Mouse (Mus musculus) CH12.LX (cell line): ENCODE measurements around the gene Gm4969. TPM values are rescaled to one million over a fixed set of nuclear protein-coding genes. Genes with fewer than 3 reads are reported as not detected.

Experiments
- DNase-seq: peaks from one replicate; pipeline ENCODE4 v3.0.0-alpha.2; 2013; ENCODE audit errors: extremely low read depth
- H3K27ac ChIP-seq: 2 replicates; pipeline ENCODE4 v1.5.1; 2012; ENCODE audit warnings: low read depth, mild to moderate bottlenecking, control low read depth, moderate library complexity; ENCODE audit not compliant: insufficient read depth
- H3K27me3 ChIP-seq: replicated peaks from 2 replicates; pipeline ENCODE3; 2012; ENCODE audit warnings: inconsistent platforms
- H3K36me3 ChIP-seq, 2 experiments: replicated peaks in 1 of 2; 2 replicates each; pipeline versions ENCODE3 to v1.6.1; 2012; ENCODE audit warnings: inconsistent platforms in 1 of 2, low read length in 1 of 2, mild to moderate bottlenecking in 1 of 2, mixed read lengths in 1 of 2, moderate library complexity in 1 of 2; ENCODE audit not compliant: control insufficient read depth in 1 of 2, insufficient read depth in 1 of 2
- H3K4me1 ChIP-seq, 2 experiments: 2 replicates each; pipeline ENCODE4 v1.6.1; 2012; ENCODE audit warnings: inconsistent platforms in 1 of 2, moderate library complexity in 1 of 2; ENCODE audit not compliant: insufficient read depth in 2 of 2, control insufficient read depth in 1 of 2
- H3K4me2 ChIP-seq: 2 replicates; pipeline ENCODE4 v1.6.1; 2012; ENCODE audit warnings: low read depth, mild to moderate bottlenecking, control low read depth; ENCODE audit not compliant: poor library complexity, insufficient read depth, severe bottlenecking
- H3K4me3 ChIP-seq, 3 experiments: fragments of 150-350 bp in 1 of 3; sonication (generic) in 1 of 3; replicated peaks in 1 of 3; 2 replicates each; pipeline versions ENCODE3 to v1.5.1; 2011 to 2012; ENCODE audit warnings: low read depth in 2 of 3, low read length in 2 of 3, mild to moderate bottlenecking in 2 of 3, moderate library complexity in 2 of 3, control low read depth in 1 of 3, improper control_type of control experiment in 1 of 3, inconsistent platforms in 1 of 3, mixed read lengths in 1 of 3; ENCODE audit not compliant: poor library complexity in 1 of 3
- H3K79me2 ChIP-seq: replicated peaks from 2 replicates; pipeline ENCODE4 v1.6.1; 2012; ENCODE audit warnings: mild to moderate bottlenecking, moderate library complexity; ENCODE audit not compliant: control insufficient read depth, poor library complexity, insufficient read depth, severe bottlenecking; ENCODE audit errors: extremely low read depth
- H3K9ac ChIP-seq: 2 replicates; pipeline ENCODE4 v1.6.1; 2012; ENCODE audit warnings: low read depth, mild to moderate bottlenecking, control low read depth, moderate library complexity; ENCODE audit not compliant: insufficient read depth
- H3K9me3 ChIP-seq: replicated peaks from 2 replicates; pipeline ENCODE3; 2012; ENCODE audit warnings: low read length, inconsistent platforms, mixed read lengths
- BHLHE40 ChIP-seq: IDR thresholded peaks from 2 replicates; pipeline ENCODE4 v1.6.1; 2011; ENCODE audit warnings: mild to moderate bottlenecking, low read depth, low read length, improper control_type of control experiment
- CHD1 ChIP-seq: IDR thresholded peaks from 2 replicates; pipeline ENCODE4 v1.6.1; 2012; ENCODE audit warnings: low read depth, low read length, improper control_type of control experiment, inconsistent platforms
- CHD2 ChIP-seq: IDR thresholded peaks from 2 replicates; pipeline ENCODE4 v1.6.1; 2011; ENCODE audit warnings: low read length, improper control_type of control experiment
- CTCF ChIP-seq, 2 experiments: IDR thresholded peaks in 1 of 2; conservative IDR thresholded peaks in 1 of 2; 2 replicates each; pipeline ENCODE4 v1.5.1; 2011 to 2012; ENCODE audit warnings: low read depth in 2 of 2, low read length in 2 of 2, improper control_type of control experiment in 1 of 2, inconsistent platforms in 1 of 2, mild to moderate bottlenecking in 1 of 2, moderate library complexity in 1 of 2
- ELF1 ChIP-seq: IDR thresholded peaks from 2 replicates; pipeline ENCODE4 v1.6.1; 2014; ENCODE audit warnings: low read depth, mild to moderate bottlenecking, inconsistent platforms, low read length, improper control_type of control experiment
- GABPA ChIP-seq: IDR thresholded peaks from 2 replicates; pipeline ENCODE4 v1.6.1; 2012; ENCODE audit warnings: low read depth, low read length, improper control_type of control experiment, inconsistent platforms; ENCODE audit not compliant: insufficient replicate concordance
- HCFC1 ChIP-seq: IDR thresholded peaks from 2 replicates; pipeline ENCODE4 v1.6.1; 2012; ENCODE audit warnings: low read depth, mild to moderate bottlenecking, inconsistent platforms, low read length, improper control_type of control experiment
- JUN ChIP-seq: IDR thresholded peaks from 2 replicates; pipeline ENCODE4 v1.6.1; 2011; ENCODE audit warnings: low read depth, mild to moderate bottlenecking, low read length, improper control_type of control experiment, moderate library complexity; ENCODE audit not compliant: insufficient read depth
- KAT2A ChIP-seq: IDR thresholded peaks from 2 replicates; pipeline ENCODE4 v1.6.1; 2012; ENCODE audit warnings: low read length, improper control_type of control experiment, inconsistent platforms; ENCODE audit not compliant: insufficient replicate concordance
- MAFK ChIP-seq: IDR thresholded peaks from 2 replicates; pipeline ENCODE4 v1.6.1; 2011; ENCODE audit warnings: low read length, improper control_type of control experiment; ENCODE audit not compliant: insufficient replicate concordance
- MAX ChIP-seq: IDR thresholded peaks from 2 replicates; pipeline ENCODE4 v1.6.1; 2011; ENCODE audit warnings: low read length, improper control_type of control experiment
- MAZ ChIP-seq: IDR thresholded peaks from 2 replicates; pipeline ENCODE4 v1.6.1; 2012; ENCODE audit warnings: low read depth, mild to moderate bottlenecking, inconsistent platforms, low read length, improper control_type of control experiment, moderate library complexity
- MEF2A ChIP-seq: IDR thresholded peaks from 2 replicates; pipeline ENCODE4 v1.6.1; 2014; ENCODE audit warnings: low read depth, mild to moderate bottlenecking, inconsistent platforms, low read length, improper control_type of control experiment, borderline replicate concordance
- MYC ChIP-seq: IDR thresholded peaks from 2 replicates; pipeline ENCODE4 v1.6.1; 2011; ENCODE audit warnings: low read depth, mild to moderate bottlenecking, improper control_type of control experiment, low read length
- NELFE ChIP-seq: IDR thresholded peaks from 2 replicates; pipeline ENCODE4 v1.6.1; 2011; ENCODE audit warnings: low read depth, low read length, improper control_type of control experiment
- NRF1 ChIP-seq: IDR thresholded peaks from 2 replicates; pipeline ENCODE4 v1.6.1; 2014; ENCODE audit warnings: low read depth, mild to moderate bottlenecking, inconsistent platforms, low read length, improper control_type of control experiment, moderate library complexity
- POLR2A ChIP-seq: IDR thresholded peaks from 2 replicates; pipeline ENCODE4 v1.6.1; 2011; ENCODE audit warnings: low read depth, mild to moderate bottlenecking, improper control_type of control experiment, low read length
- RAD21 ChIP-seq: IDR thresholded peaks from 2 replicates; pipeline ENCODE4 v1.6.1; 2011; ENCODE audit warnings: low read depth, mild to moderate bottlenecking, low read length, improper control_type of control experiment, moderate library complexity
- RCOR1 ChIP-seq: conservative IDR thresholded peaks from 2 replicates; pipeline ENCODE4 v1.6.1; 2012; ENCODE audit warnings: low read depth, mild to moderate bottlenecking, inconsistent platforms, low read length, improper control_type of control experiment
- SIN3A ChIP-seq: IDR thresholded peaks from 2 replicates; pipeline ENCODE4 v1.6.1; 2012; ENCODE audit warnings: low read length, improper control_type of control experiment, inconsistent platforms
- SMC3 ChIP-seq: IDR thresholded peaks from 2 replicates; pipeline ENCODE4 v1.6.1; 2011; ENCODE audit warnings: low read depth, low read length, improper control_type of control experiment
- TBP ChIP-seq: conservative IDR thresholded peaks from 2 replicates; pipeline ENCODE4 v1.6.1; 2011; ENCODE audit warnings: low read depth, low read length, improper control_type of control experiment
- TCF12 ChIP-seq: IDR thresholded peaks from 2 replicates; pipeline ENCODE4 v1.6.1; 2014; ENCODE audit warnings: low read depth, mild to moderate bottlenecking, inconsistent platforms, low read length, improper control_type of control experiment
- UBTF ChIP-seq: IDR thresholded peaks from 2 replicates; pipeline ENCODE4 v1.6.1; 2012; ENCODE audit warnings: low read depth, mild to moderate bottlenecking, inconsistent platforms, low read length, improper control_type of control experiment, moderate library complexity
- USF1 ChIP-seq: IDR thresholded peaks from 2 replicates; pipeline ENCODE4 v1.6.1; 2014; ENCODE audit warnings: low read depth, mild to moderate bottlenecking, inconsistent platforms, low read length, improper control_type of control experiment
- USF2 ChIP-seq: conservative IDR thresholded peaks from 2 replicates; pipeline ENCODE4 v1.6.1; 2011; ENCODE audit warnings: low read depth, low read length, improper control_type of control experiment
- ZC3H11A ChIP-seq: IDR thresholded peaks from 2 replicates; pipeline ENCODE4 v1.6.1; 2012; ENCODE audit warnings: low read depth, mild to moderate bottlenecking, inconsistent platforms, low read length, improper control_type of control experiment
- ZKSCAN1 ChIP-seq: IDR thresholded peaks from 2 replicates; pipeline ENCODE4 v1.6.1; 2012; ENCODE audit warnings: low read depth, inconsistent platforms, low read length, improper control_type of control experiment, borderline replicate concordance
- ZMIZ1 ChIP-seq: IDR thresholded peaks from 2 replicates; pipeline ENCODE4 v1.6.1; 2012; ENCODE audit warnings: low read depth, mild to moderate bottlenecking, inconsistent platforms, low read length, improper control_type of control experiment
- dilution Hi-C: fragments of 300-500 bp; cut with MboI; formaldehyde crosslinking; loops from 2 replicates; pipeline ENCODE4 v1.14.3; 2020; ENCODE audit warnings: low sequenced_read_pairs; ENCODE audit not compliant: extremely low pct_unique_long_range_greater_than_20kb, extremely low pct_ligation_motif_present
- in situ Hi-C: fragments of 300-500 bp; cut with MboI; formaldehyde crosslinking; loops from 3 replicates; pipeline ENCODE4 v1.14.3; 2019; ENCODE audit warnings: low sequenced_read_pairs, low pct_ligation_motif_present, low pct_unique_long_range_greater_than_20kb, mixed read lengths
- polyA plus RNA-seq: library from polyadenylated mRNA; unstranded; fragments of >175 nt; gene quantifications from 2 replicates; pipeline ENCODE4 v1.2.1, GENCODE M21; 2012; ENCODE audit warnings: low read depth; ENCODE audit not compliant: insufficient read length
- total RNA-seq, 2 experiments: library from RNA; depleted of rRNA; stranded (reverse); fragments of 300-350 nt in 1 of 2; fragments of >200 nt in 1 of 2; gene quantifications; 2 replicates each; pipeline ENCODE4 v1.2.3; 2012 to 2014

Gm4969 gene
- total and polyA plus RNA-seq, 3 experiments = not detected

- Histone ChIP-seq H3K4me2 (peak within 1 kb of the TSS; percentile 92), H3K9ac (peak within 1 kb of the TSS; percentile 97), H3K36me3 (peaks cover 45 to 61% of the 10 kb centered on the region in 2 experiments), H3K9me3 (no peaks in the 10 kb centered on the region), H3K4me1 (peaks cover 6 to 39% of the 10 kb centered on the region in 2 experiments), H3K79me2 (peaks cover 15% of the 10 kb centered on the region), H3K27me3 (no peaks in the 10 kb centered on the region), H3K27ac (peak within 1 kb of the TSS; percentile 25), H3K4me3 (peak within 1 kb of the TSS; percentile 62 to 97 (median 85))
- peak; percentile 86 for TF ChIP-seq ZMIZ1
- TF ChIP-seq JUN = no peak
- no peak for TF ChIP-seq ZKSCAN1
- TF ChIP-seq BHLHE40 = 0 out of 2 replicates have a peak, but pooled peaks have one; percentile 14
- no peak for TF ChIP-seq USF1
- peak; percentile 72 for TF ChIP-seq TCF12
- no peak; the same call in none of the 2 replicates for TF ChIP-seq SIN3A
- 0 out of 2 replicates have a peak, but pooled peaks have one; percentile 33 for TF ChIP-seq KAT2A
- no peak for TF ChIP-seq GABPA
- no peak for TF ChIP-seq SMC3
- TF ChIP-seq TBP = peak; percentile 88
- no peak for TF ChIP-seq USF2
- 0 out of 2 replicates have a peak, but pooled peaks have one; percentile 44 for TF ChIP-seq RCOR1
- no peak for TF ChIP-seq CTCF (conservative IDR thresholded peaks at IDR 0.05 in 1 of 2, IDR thresholded peaks at IDR 0.05 in 1 of 2; ENCODE audit: low read depth in 2 of 2, low read length in 2 of 2)
- TF ChIP-seq ELF1 = peak; percentile 85
- TF ChIP-seq MAFK = no peak
- TF ChIP-seq HCFC1 = no peak; the same call in 1 of the 2 replicates
- no peak for TF ChIP-seq UBTF
- no peak for TF ChIP-seq RAD21
- TF ChIP-seq NRF1 = no peak
- peak; percentile 97 for TF ChIP-seq POLR2A
- 0 out of 2 replicates have a peak, but pooled peaks have one; percentile 27 for TF ChIP-seq MAX
- 0 out of 2 replicates have a peak, but pooled peaks have one; percentile 32 for TF ChIP-seq MEF2A
- TF ChIP-seq MAZ = no peak
- 0 out of 2 replicates have a peak, but pooled peaks have one; percentile 32 for TF ChIP-seq MYC
- TF ChIP-seq ZC3H11A = no peak
- peak; percentile 64 for TF ChIP-seq CHD2
- no peak for TF ChIP-seq CHD1
- peak; percentile 93 for TF ChIP-seq NELFE
- peak; percentile 100 for DNase-seq
- in situ Hi-C loops = no loop called here
- dilution Hi-C loops = no loop called here
These were observed 30.8 kb upstream of the Gm4969 start, which contains the start of gene Qpctl for GRCm38 (mm10) chr7:19148875-19149541. Qpctl (minus strand) TSS chr7:19149291.
